Mouse (Mus musculus) urinary bladder, adult 2 months (tissue): ENCODE results near the gene Zfp219. TPM values are rescaled to one million over a fixed set of nuclear protein-coding genes. Genes with fewer than 3 reads are reported as not detected.
"Not testable (repeated sequence)": the region's sequence is repeated elsewhere in the genome, so short reads cannot be mapped to it uniquely, and the experiment has no call there.

Source experiments
- DNase-seq: peaks from one replicate; pipeline ENCODE4 v3.0.0; 2022; ENCODE audit warnings: low spot score
- polyA plus RNA-seq: library from polyadenylated mRNA; depleted of rRNA; stranded (reverse); fragments of >200 nt; gene quantifications from 2 replicates; pipeline ENCODE4 v1.2.3, GENCODE M21; 2012; rRNA removed

The Zfp219 gene
- 105 and 107 TPM in 2 replicates for polyA plus RNA-seq

DNA sequence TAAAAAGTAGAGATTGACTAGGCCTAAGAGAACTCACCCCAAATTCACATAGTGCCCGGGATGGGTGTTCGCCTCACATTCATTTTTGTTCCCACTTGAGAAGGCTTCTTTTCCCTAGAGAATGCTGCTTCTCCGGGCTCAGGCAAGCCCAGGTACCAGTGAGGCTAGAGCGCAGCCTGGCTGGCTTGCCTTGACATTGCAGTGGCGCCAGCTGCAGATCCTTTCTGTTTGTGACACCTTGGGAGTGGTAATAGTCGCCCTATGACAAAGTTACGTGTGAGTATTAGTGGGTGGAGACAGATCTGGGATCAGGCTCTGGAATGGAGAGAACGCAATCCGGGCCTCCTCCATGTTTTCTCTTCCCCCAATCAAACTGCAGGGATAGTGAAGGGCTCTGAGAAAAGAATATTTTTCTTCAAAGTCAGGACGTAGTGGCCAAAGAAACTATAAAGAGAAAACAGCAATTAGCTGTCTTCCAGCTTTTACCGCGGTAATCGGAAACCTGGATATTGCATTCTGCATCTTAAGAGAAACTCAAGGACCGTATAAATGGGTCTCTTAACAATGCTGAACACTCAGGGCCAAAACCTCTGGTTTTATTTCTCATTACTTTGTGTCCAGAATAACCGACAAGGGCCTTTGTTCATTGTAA is at the start of gene Zfp219:
Gene Zfp219, minus strand, starts transcription at position 248 of the 652 bp plus-strand sequence.
- DNase-seq: no peak

DNA sequence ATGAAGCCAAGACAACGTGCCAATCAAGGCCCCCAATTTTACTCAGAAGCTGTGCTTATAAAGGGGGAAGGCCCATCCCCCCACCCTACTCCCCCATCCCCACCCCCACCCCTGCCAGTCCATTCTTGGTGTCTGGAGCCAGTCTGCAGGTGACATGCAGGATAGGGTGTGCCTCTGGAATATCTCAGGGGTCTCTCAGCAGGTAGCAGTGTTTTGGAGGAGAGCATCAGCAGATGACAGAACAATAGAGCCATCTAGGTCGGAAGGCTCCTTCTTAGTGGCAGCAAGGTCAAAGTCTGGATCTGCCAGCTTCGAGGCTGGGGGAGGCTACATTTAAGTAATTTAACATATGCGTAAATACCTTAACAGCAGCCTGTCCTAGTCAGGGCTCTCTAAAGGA is 45.6 kb upstream of the Zfp219 start:
- DNase-seq: no peak

GRCm38 (mm10) chr14:52061798-52062197 is 41.3 kb upstream of the Zfp219 start:
- DNase-seq: no peak

DNA sequence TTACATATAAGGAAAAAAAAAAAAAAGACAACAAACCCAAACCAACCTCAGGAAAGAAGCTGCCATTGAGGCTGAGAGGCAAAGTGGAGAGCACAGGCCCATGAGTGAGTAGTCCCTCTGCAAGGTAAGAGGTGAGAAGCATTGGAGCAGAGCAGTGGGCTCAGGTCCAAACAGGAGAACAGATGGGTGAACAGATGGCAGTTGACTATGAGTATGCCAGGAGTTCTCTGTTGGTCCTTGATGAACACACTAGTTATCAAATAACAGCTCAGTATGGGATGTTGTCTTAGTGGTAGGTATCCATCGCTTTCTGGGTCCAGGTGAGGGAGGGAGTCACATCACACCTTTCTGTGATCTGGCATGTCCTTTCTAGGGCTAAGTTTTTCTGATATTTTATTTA is 40.3 kb upstream of the Zfp219 start:
- DNase-seq: no peak

DNA sequence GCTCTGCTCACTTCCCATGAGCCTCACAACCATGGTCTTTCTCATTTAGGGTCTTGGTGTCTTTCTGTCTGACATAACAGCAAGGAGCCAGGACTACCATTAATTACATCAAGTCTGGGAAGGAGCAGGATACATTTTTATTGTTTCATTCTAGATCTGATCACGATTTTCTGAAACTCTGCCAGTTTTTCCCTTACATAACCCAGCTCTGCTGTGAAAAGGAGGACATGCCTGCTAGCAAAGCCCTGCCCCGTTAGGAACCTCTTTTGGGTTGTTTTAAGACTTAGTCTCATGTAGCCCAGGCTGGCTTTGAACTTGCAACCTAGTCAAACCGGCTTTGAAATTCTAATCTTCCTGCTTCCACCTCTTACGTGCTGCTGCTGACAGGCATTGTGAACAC is 39.4 kb upstream of the Zfp219 start:
- no peak for DNase-seq

DNA sequence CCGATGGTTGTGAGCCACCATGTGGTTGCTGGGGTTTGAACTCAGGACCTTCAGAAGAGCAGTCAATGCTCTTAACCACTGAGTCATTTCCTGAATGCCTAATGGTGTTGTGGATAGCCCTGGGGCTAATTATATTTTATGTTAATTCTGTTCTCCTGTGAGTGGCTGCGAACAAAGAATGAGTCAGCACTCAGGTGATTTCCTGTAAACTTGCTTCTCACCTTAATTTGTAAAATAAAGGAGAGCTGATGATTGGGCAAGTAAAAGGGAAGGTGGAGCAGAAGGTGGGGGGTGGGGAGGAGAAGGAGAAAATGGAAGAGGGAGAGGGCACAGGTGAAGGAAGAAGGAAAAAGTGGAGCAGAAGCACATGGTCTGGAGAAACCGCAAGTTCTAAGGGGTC is 32.2 kb upstream of the Zfp219 start:
- not testable (repeated sequence) for DNase-seq

GRCm38 (mm10) chr14:52045966-52046565 is 25.5 kb upstream of the Zfp219 start:
- no peak for DNase-seq

DNA sequence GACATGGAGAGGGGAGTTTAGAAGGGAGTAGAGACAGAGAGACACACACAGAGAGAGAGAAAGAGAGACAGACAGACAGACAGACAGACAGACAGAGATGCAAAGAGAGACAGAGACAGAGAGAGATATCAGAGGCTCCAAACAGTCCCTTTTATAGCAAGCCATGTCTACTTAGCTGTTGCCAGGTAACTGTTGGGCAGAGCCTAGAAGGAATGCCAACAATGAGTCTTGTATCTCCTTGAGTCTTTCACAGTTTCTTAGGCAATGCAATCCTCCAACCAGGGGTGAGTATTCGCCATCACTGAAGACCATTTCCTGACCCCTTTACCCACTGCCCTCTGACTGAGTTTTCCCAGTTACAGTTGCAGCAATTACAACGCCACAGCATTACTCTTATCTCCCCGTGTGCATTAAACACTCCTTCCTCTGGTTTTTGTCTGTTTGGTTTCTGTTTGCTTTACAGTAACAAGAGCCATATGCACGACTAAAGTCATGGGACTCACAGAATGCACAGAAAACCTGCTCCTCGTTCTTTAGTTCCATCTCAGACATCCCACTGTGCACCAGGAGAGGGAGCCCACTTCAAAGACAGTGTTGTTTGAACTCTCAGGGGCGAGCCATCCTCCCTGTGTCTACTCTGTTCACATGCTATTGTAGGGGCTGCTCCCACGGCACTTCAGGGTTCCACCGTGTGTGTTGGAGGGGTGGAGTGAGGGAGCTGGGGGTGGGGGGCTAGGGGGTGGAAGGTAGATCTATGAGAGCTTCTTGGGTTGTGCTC is 24.6 kb upstream of the Zfp219 start:
- DNase-seq: no peak

GRCm38 (mm10) chr14:52043446-52043845 is 22.9 kb upstream of the Zfp219 start:
- no peak for DNase-seq

DNA sequence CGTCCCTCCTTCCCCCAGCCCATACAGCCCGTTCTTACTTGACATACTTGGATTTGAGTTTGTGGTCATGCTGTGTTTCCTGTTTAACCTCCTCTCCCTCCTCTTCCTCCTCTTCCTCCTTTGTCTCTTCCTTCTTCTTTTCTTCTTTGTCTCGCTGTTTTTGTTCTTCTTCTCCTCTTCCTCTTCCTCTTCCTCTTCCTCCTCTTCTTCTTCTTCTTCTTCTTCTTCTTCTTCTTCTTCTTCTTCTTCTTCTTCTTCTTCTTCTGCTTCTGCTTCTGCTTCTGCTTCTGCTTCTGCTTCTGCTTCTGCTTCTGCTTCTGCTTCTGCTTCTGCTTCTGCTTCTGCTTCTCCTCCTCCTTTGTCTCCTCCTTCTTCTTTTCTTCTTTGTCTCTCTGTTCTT is 21.8 kb upstream of the Zfp219 start, which contains the start of gene Olfr221:
Gene Olfr221, minus strand, starts transcription at position 101 of the 400 bp plus-strand sequence.
- DNase-seq: not testable (repeated sequence)

DNA sequence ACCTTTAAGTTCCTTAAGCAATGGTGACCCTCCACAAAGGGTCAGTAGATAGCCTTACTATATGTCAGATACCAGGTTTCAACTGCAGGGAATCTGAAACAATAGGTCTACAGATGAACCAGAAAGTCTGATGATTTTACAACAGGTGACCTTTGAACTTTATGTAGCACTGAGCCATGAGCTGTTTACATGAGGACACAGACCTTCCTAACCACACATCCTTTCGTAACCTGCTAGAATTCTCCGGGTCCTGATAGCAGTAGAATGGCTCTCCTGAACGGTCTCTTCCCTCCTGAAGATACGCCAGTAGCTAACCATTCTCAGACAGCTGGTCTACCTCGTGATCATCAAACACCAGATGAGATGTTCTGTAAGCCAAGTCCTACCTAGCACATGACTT is 18.8 kb upstream of the Zfp219 start:
- DNase-seq: no peak

DNA sequence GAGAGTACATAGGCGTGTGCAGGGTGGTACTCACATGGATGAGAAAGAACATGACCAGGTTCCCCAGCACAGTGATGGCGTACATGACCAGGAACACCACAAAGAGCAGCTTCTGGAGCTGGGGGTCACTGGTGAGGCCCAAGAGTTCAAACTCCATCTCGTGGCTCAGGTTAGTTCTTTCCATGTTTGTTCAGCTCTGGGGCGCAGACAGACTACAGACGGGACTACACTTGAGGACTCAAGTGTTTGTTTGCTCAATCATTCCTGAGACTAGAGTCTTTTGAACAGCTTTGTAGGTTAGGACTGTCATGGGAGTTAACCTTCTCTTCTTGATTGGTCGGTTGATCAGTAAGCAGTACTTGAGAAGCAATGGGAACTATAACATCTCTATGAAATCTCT is 15.4 kb upstream of the Zfp219 start:
- DNase-seq: no peak

GRCm38 (mm10) chr14:52026342-52026741 is 5.8 kb upstream of the Zfp219 start:
- no peak for DNase-seq

DNA sequence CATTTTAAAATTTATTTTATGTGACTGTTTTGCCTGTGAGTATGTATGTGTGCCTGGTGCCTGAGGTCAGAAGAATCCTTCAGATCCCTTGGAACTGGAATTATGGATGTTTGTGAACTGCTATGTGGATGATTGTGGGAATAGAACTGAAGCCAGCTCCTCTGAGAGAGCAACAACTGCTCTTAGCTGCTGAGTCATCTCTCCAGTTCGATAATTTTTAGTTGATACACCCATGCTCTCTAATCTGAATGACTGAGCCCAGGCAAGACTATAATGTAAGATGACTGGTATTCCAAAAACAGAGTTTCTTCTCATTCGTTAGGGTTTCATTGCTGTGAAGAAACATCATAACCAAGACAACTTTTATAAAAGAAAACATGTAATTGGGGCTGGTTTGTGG is 3.6 kb upstream of the Zfp219 start:
- DNase-seq: no peak

- peak; percentile 71 for DNase-seq
Measured at GRCm38 (mm10) chr14:52022709-52023459, 2.4 kb upstream of the Zfp219 start.

DNA sequence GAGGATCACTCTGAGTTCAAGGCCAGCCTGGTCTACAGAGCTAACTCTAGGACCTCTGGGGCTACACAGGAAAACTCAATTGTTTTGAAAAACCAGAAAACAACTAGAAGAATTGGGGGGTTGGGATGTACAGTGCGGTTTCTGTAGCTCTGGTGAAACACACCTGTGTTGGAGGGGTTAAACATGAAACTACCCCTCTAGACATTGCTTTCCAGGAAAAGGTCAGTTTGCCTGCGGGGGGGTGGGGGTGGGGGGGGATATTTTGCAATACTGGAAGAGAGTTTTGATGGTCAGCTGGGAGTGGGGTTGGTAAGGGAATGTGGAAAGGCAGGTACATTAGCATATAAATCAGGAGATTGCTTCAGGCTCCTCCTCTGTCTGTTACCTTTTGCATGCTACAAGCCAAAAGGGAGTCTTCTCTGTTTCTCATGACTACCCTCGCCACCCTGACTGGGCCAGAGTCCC is 1.7 kb upstream of the Zfp219 start:
- no peak for DNase-seq

- DNase-seq: no peak
Measured at GRCm38 (mm10) chr14:52021568-52022212, 1.2 kb upstream of the Zfp219 start.

DNA sequence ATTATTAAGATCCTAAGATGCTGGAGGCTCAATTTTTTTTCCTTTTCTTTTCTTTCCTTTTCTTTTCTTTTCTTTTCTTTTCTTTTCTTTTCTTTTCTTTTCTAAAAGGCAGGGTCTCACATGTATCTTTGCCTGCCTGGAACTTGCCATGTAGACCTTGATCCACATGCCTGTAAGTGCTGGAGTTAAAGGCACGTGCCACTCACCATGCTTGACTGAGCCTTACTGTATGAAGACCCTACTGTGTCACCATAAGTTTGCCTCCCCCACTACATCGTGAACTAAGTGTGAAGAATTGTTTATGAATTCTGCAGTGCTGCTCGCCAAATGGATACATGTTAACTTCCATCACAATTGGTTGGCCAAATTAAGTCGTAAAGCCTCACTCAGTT is 601 bp upstream of the Zfp219 start:
- DNase-seq: no peak

- DNase-seq: peak; percentile 97
Measured at GRCm38 (mm10) chr14:52019590-52020340, 768 bp downstream of the Zfp219 start.

GRCm38 (mm10) chr14:52019051-52019589 is 1.4 kb downstream of the Zfp219 start:
- no peak for DNase-seq
